Mouse (Mus musculus) embryonic facial prominence, embryonic 13.5 days (tissue): ENCODE measurements around the gene Ak7. TPM values are rescaled to one million over a fixed set of nuclear protein-coding genes. Genes with fewer than 3 reads are reported as not detected.

ENCODE experiments used
- ATAC-seq: fragments of 200-750 bp; cut with Nextera tagmentation; 2 replicates; pipeline ENCODE4 v1.8.0; 2017; ENCODE audit warnings: low read depth; ENCODE audit not compliant: insufficient number of reproducible peaks, insufficient read depth, low FRiP score, low TSS enrichment
- H3K27ac ChIP-seq: fragments of 300-500 bp; sonication (generic); 2 replicates; pipeline ENCODE4 v1.5.1; 2015; ENCODE audit warnings: moderate library complexity, mild to moderate bottlenecking, inconsistent platforms
- H3K27me3 ChIP-seq: fragments of 300-500 bp; sonication (generic); 2 replicates; pipeline ENCODE4 v1.6.1; 2015; ENCODE audit warnings: mild to moderate bottlenecking, inconsistent platforms
- H3K36me3 ChIP-seq: fragments of 300-500 bp; sonication (generic); 2 replicates; pipeline ENCODE4 v1.6.1; 2015; ENCODE audit warnings: mild to moderate bottlenecking, inconsistent platforms
- H3K4me1 ChIP-seq: fragments of 300-500 bp; sonication (generic); 2 replicates; pipeline ENCODE4 v1.6.1; 2015; ENCODE audit warnings: inconsistent platforms
- H3K4me2 ChIP-seq: fragments of 300-500 bp; sonication (generic); 2 replicates; pipeline ENCODE4 v1.6.1; 2015; ENCODE audit warnings: moderate library complexity, mild to moderate bottlenecking, inconsistent platforms
- H3K4me3 ChIP-seq: fragments of 300-500 bp; sonication (generic); 2 replicates; pipeline ENCODE4 v1.5.1; 2015; ENCODE audit warnings: mild to moderate bottlenecking, inconsistent platforms
- H3K9ac ChIP-seq: fragments of 300-500 bp; sonication (generic); 2 replicates; pipeline ENCODE4 v1.6.1; 2015; ENCODE audit warnings: mild to moderate bottlenecking, inconsistent platforms
- H3K9me3 ChIP-seq: fragments of 300-500 bp; sonication (generic); 2 replicates; pipeline ENCODE4 v1.6.1; 2016; ENCODE audit warnings: inconsistent platforms
- WGBS: fragments of 180-500 bp; shearing (Covaris S2); methylation state at CpG from one replicate; pipeline ENCODE4 v1.1.7; 2015; ENCODE audit warnings: mixed read lengths; 5-methylcytosine and 5-hydroxymethylcytosine counted together
- polyA plus RNA-seq: library from polyadenylated mRNA; unstranded; fragments of >200 nt; fragmentation: Nextera tagmentation; extraction: Ambion mirVana; gene quantifications from 2 replicates; pipeline ENCODE4 v1.2.1, GENCODE M21; 2015

The Ak7 gene
- polyA plus RNA-seq, 1 experiment from 2014 or later: 0.63 TPM

GRCm38 (mm10) chr12:105733370-105734159 lies 27.8 kb downstream of the Ak7 start:
- Histone ChIP-seq H3K36me3 (no peaks in the 10 kb centered on the region), H3K4me3 (no peak overlapping the region), H3K27ac (no peak overlapping the region), H3K27me3 (no peaks in the 10 kb centered on the region), H3K9ac (no peak overlapping the region), H3K4me1 (no peaks in the 10 kb centered on the region), H3K9me3 (no peaks in the 10 kb centered on the region), H3K4me2 (no peak overlapping the region)
- no peak for ATAC-seq
- 79% methylated on average over 9 of the region's 9 CpGs for WGBS

- no peak for ATAC-seq
- H3K36me3 ChIP-seq: no peaks in the 10 kb centered on the region
Observed at GRCm38 (mm10) chr12:105735226-105735888, 29.6 kb downstream of the Ak7 start.

GRCm38 (mm10) chr12:105735889-105736251 lies 30.1 kb downstream of the Ak7 start:
- H3K4me3 ChIP-seq: no peak overlapping the region
- H3K27me3 ChIP-seq: no peaks in the 10 kb centered on the region
- no peak overlapping the region for H3K27ac ChIP-seq
- no peaks in the 10 kb centered on the region for H3K36me3 ChIP-seq
- H3K4me1 ChIP-seq: no peaks in the 10 kb centered on the region
- 79% methylated on average over 6 of the region's 6 CpGs for WGBS
- no peak for ATAC-seq
- H3K9ac ChIP-seq: no peak overlapping the region
- no peaks in the 10 kb centered on the region for H3K9me3 ChIP-seq
- H3K4me2 ChIP-seq: no peak overlapping the region

More at GRCm38 (mm10) chr12:105735226-105735888, 29.6 kb downstream of the Ak7 start:
- Histone ChIP-seq H3K27me3 (no peaks in the 10 kb centered on the region), H3K9ac (no peak overlapping the region), H3K9me3 (no peaks in the 10 kb centered on the region), H3K4me3 (no peak overlapping the region), H3K4me2 (no peak overlapping the region), H3K4me1 (no peaks in the 10 kb centered on the region), H3K27ac (no peak overlapping the region)
- WGBS: 51% methylated on average over 7 of the region's 7 CpGs

- H3K27me3 ChIP-seq: no peaks in the 10 kb centered on the region
- no peaks in the 10 kb centered on the region for H3K4me1 ChIP-seq
- H3K9ac ChIP-seq: no peak overlapping the region
- H3K27ac ChIP-seq: no peak overlapping the region
- no peaks in the 10 kb centered on the region for H3K9me3 ChIP-seq
- no peaks in the 10 kb centered on the region for H3K36me3 ChIP-seq
- no peak overlapping the region for H3K4me2 ChIP-seq
- no peak for ATAC-seq
- WGBS: 69% methylated on average over 15 of the region's 15 CpGs
- H3K4me3 ChIP-seq: no peak overlapping the region
Observed at GRCm38 (mm10) chr12:105738316-105739096, 32.7 kb downstream of the Ak7 start.

GRCm38 (mm10) chr12:105739656-105740055 lies 33.9 kb downstream of the Ak7 start:
- 87% methylated on average over 8 of the region's 8 CpGs for WGBS
- no peak overlapping the region for H3K9ac ChIP-seq
- ATAC-seq: no peak
- H3K4me3 ChIP-seq: no peak overlapping the region
- H3K36me3 ChIP-seq: no peaks in the 10 kb centered on the region
- no peak overlapping the region for H3K27ac ChIP-seq
- H3K9me3 ChIP-seq: no peaks in the 10 kb centered on the region
- no peak overlapping the region for H3K4me2 ChIP-seq
- H3K4me1 ChIP-seq: no peaks in the 10 kb centered on the region
- H3K27me3 ChIP-seq: no peaks in the 10 kb centered on the region

- Histone ChIP-seq H3K4me3 (no peak overlapping the region), H3K36me3 (no peaks in the 10 kb centered on the region), H3K27me3 (no peaks in the 10 kb centered on the region), H3K27ac (no peak overlapping the region), H3K4me1 (no peaks in the 10 kb centered on the region), H3K9me3 (no peaks in the 10 kb centered on the region), H3K9ac (no peak overlapping the region), H3K4me2 (no peak overlapping the region)
- ATAC-seq: no peak
- 73% methylated on average over 5 of the region's 5 CpGs for WGBS
Observed at GRCm38 (mm10) chr12:105748114-105748513, 42.3 kb downstream of the Ak7 start.

GRCm38 (mm10) chr12:105753813-105754212 lies 48.0 kb downstream of the Ak7 start:
- Histone ChIP-seq H3K9ac (no peak overlapping the region), H3K27ac (no peak overlapping the region), H3K4me3 (no peak overlapping the region), H3K4me1 (no peaks in the 10 kb centered on the region), H3K4me2 (no peak overlapping the region), H3K27me3 (no peaks in the 10 kb centered on the region), H3K36me3 (no peaks in the 10 kb centered on the region), H3K9me3 (no peaks in the 10 kb centered on the region)
- WGBS: 86% methylated on average over 10 of the region's 10 CpGs
- no peak for ATAC-seq

- Histone ChIP-seq H3K4me2 (no peak overlapping the region), H3K36me3 (no peaks in the 10 kb centered on the region), H3K27me3 (no peaks in the 10 kb centered on the region), H3K9me3 (no peaks in the 10 kb centered on the region), H3K27ac (no peak overlapping the region), H3K4me3 (no peak overlapping the region), H3K4me1 (peaks cover 4% of the 10 kb centered on the region; the same call in 1 of the 2 replicates), H3K9ac (no peak overlapping the region)
- ATAC-seq: no peak
- 28% methylated on average over 15 of the region's 15 CpGs for WGBS
Observed at GRCm38 (mm10) chr12:105757816-105758497, 52.2 kb downstream of the Ak7 start.

GRCm38 (mm10) chr12:105758911-105759310 lies 53.1 kb downstream of the Ak7 start:
- no peak overlapping the region for H3K9ac ChIP-seq
- no peak overlapping the region for H3K27ac ChIP-seq
- H3K27me3 ChIP-seq: no peaks in the 10 kb centered on the region
- WGBS: 86% methylated on average over 2 of the region's 2 CpGs
- peaks cover 4% of the 10 kb centered on the region; the same call in 1 of the 2 replicates for H3K4me1 ChIP-seq
- no peaks in the 10 kb centered on the region for H3K9me3 ChIP-seq
- H3K4me2 ChIP-seq: no peak overlapping the region
- H3K4me3 ChIP-seq: no peak overlapping the region
- ATAC-seq: no peak
- no peaks in the 10 kb centered on the region for H3K36me3 ChIP-seq

- no peak overlapping the region for H3K27ac ChIP-seq
- H3K4me2 ChIP-seq: no peak overlapping the region
- no peak overlapping the region for H3K9ac ChIP-seq
- no peak for ATAC-seq
- H3K36me3 ChIP-seq: no peaks in the 10 kb centered on the region
- no peaks in the 10 kb centered on the region for H3K9me3 ChIP-seq
- no peaks in the 10 kb centered on the region for H3K27me3 ChIP-seq
- H3K4me3 ChIP-seq: no peak overlapping the region
- 58% methylated on average over 10 of the region's 10 CpGs for WGBS
- H3K4me1 ChIP-seq: peaks cover 4% of the 10 kb centered on the region; the same call in 1 of the 2 replicates
Observed at GRCm38 (mm10) chr12:105759849-105760478, 54.2 kb downstream of the Ak7 start.

- Histone ChIP-seq H3K27ac (peak overlapping the region; percentile 40; the same call in 1 of the 2 replicates), H3K9ac (no peak overlapping the region), H3K27me3 (no peaks in the 10 kb centered on the region), H3K4me2 (peak overlapping the region; percentile 23; the same call in 1 of the 2 replicates), H3K36me3 (no peaks in the 10 kb centered on the region), H3K4me3 (no peak overlapping the region), H3K4me1 (peaks cover 4% of the 10 kb centered on the region; the same call in 1 of the 2 replicates), H3K9me3 (no peaks in the 10 kb centered on the region)
- 51% methylated on average over 11 of the region's 11 CpGs for WGBS
- no peak for ATAC-seq
Observed at GRCm38 (mm10) chr12:105761171-105761570, 55.4 kb downstream of the Ak7 start.
